Mouse (Mus musculus): Measurements from ENCODE around the gene Tmem202. TPM values are rescaled to one million over a fixed set of nuclear protein-coding genes. Genes with fewer than 3 reads are reported as not detected.

The Tmem202 gene
- total RNA-seq, 2 experiments from 2014 or later: 3.7 to 4.1 TPM

DNA sequence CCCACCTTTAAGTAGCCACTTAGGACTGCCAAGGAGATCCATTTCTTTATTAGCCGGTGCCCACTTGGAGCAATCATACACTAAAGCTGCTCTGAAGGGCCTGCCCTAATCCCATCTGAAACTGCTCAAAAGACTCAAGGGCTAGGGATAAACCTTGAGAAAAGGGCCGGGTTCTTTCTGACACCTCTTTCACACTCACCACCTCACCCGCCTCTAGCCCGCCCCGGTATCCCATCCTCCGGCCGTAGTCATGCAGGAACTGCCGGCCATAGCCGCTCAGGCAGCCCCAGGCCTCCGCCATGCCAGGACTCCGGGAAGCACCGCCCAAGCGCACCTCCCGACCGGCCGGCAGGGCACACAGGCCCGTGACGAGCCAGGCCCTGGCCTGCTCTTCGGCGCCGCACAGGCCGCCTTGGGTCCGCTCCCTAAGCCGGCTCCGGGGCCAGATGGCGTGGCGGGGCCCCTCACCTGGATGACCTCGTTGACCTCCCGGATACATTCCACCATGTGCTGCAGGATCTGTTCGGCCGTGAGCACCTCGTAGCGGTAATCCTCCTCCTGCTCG is 54.1 kb downstream of the Tmem202 start:
- intact Hi-C loops (cut with DNase I): loop anchor here (1.0 to 5.0 kb wide), 6 partner anchors 53 to 449 kb away; partner anchors contain the start of genes Adpgk, Bbs4, Hexa and Neo1
- H3K4me3 ChIP-seq: peak overlapping the region; percentile 90
- H3K27ac ChIP-seq: peak overlapping the region; percentile 80
- peak; percentile 54 to 62 for DNase-seq (ENCODE audit: extremely low spot score in 1 of 2, low spot score in 2 of 2)
- TF ChIP-seq CTCF (IDR thresholded peaks at IDR 0.05): peak; percentile 6

GRCm38 (mm10) chr9:59484760-59485159 is 54.9 kb downstream of the Tmem202 start:
- DNase-seq (ENCODE audit: extremely low spot score in 1 of 2, low spot score in 2 of 2): no peak
- no peak overlapping the region; the same call in 1 of the 2 replicates for H3K27ac ChIP-seq
- intact Hi-C loops (cut with DNase I): loop anchor here (5.0 kb wide), 3 partner anchors 78 to 173 kb away; partner anchors contain the start of genes Bbs4 and Pkm
- no peak for TF ChIP-seq CTCF (IDR thresholded peaks at IDR 0.05)
- H3K4me3 ChIP-seq: peak overlapping the region; percentile 90

GRCm38 (mm10) chr9:59482419-59482818 is 57.2 kb downstream of the Tmem202 start:
- H3K27ac ChIP-seq: no peak overlapping the region
- intact Hi-C loops (cut with DNase I): no loop called here
- no peak overlapping the region for H3K4me3 ChIP-seq
- no peak for DNase-seq (ENCODE audit: extremely low spot score in 1 of 2, low spot score in 2 of 2)
- TF ChIP-seq CTCF (IDR thresholded peaks at IDR 0.05): peak; percentile 58

GRCm38 (mm10) chr9:59476617-59477016 is 63.0 kb downstream of the Tmem202 start:
- intact Hi-C loops (cut with DNase I): no loop called here
- H3K4me3 ChIP-seq: no peak overlapping the region
- no peak for TF ChIP-seq CTCF (IDR thresholded peaks at IDR 0.05)
- no peak for DNase-seq (ENCODE audit: extremely low spot score in 1 of 2, low spot score in 2 of 2)
- H3K27ac ChIP-seq: no peak overlapping the region

- Histone ChIP-seq H3K4me3 (no peak overlapping the region), H3K27ac (no peak overlapping the region)
- intact Hi-C loops (cut with DNase I): no loop called here
- no peak for DNase-seq (ENCODE audit: extremely low spot score in 1 of 2, low spot score in 2 of 2)
- TF ChIP-seq CTCF (IDR thresholded peaks at IDR 0.05): no peak
Observed at GRCm38 (mm10) chr9:59474838-59475237, 64.8 kb downstream of the Tmem202 start.

- no peak for DNase-seq (ENCODE audit: extremely low spot score in 1 of 2, low spot score in 2 of 2)
- Histone ChIP-seq H3K27ac (no peak overlapping the region), H3K4me3 (no peak overlapping the region)
- intact Hi-C loops (cut with DNase I): no loop called here
- TF ChIP-seq CTCF (IDR thresholded peaks at IDR 0.05): no peak
Observed at GRCm38 (mm10) chr9:59473171-59473570, 66.5 kb downstream of the Tmem202 start.

DNA sequence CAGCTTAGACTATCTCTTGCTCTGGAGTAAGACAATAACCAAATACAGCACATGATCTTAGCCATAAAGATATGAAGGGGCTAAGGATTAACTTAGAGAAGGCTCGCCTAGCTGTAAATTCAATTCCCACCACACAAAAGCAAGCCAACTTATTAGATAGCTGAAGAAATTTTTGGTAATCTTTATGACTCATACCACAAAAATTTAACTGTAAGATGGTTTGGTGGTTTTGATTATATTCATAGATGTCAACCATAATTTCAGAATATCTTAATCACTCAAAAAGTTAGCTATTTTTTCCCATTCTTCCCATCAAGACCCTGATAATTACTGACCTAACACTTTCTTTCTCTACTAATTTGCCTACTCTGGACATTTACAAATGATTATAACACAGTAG is 70.2 kb downstream of the Tmem202 start:
- Histone ChIP-seq H3K4me3 (no peak overlapping the region), H3K27ac (no peak overlapping the region)
- DNase-seq (ENCODE audit: extremely low spot score in 1 of 2, low spot score in 2 of 2): no peak
- no peak for TF ChIP-seq CTCF (IDR thresholded peaks at IDR 0.05)
- intact Hi-C loops (cut with DNase I): no loop called here

Other genes starting within 250 kb of the Tmem202 start
- gene Adpgk, start 248.3 kb downstream of the Tmem202 start, total RNA-seq (2021): 10 to 100 TPM; 16.2 to 16.3 TPM
- 10 to 100 TPM; 41.7 to 44.5 TPM for gene Bbs4, start 186.3 kb downstream of the Tmem202 start, total RNA-seq (2021)
- gene Arih1, start 53.2 kb downstream of the Tmem202 start, total RNA-seq (2021): 100 to 1,000 TPM; 118 to 130 TPM
- gene Hexa, start 307 bp downstream of the Tmem202 start, total RNA-seq (2021): 10 to 100 TPM; 49.3 to 53.1 TPM
- 10 to 100 TPM; 28.8 to 30.6 TPM for gene Celf6, start 38.1 kb upstream of the Tmem202 start, total RNA-seq (2021)
- gene Parp6, start 77.4 kb upstream of the Tmem202 start, total RNA-seq (2021): 100 to 1,000 TPM; 144 to 156 TPM
- gene Pkm, start 116.5 kb upstream of the Tmem202 start, total RNA-seq (2021): 1,000 to 10,000 TPM; 1,277 to 1,324 TPM
- gene Gramd2, start 140.3 kb upstream of the Tmem202 start, total RNA-seq (2021): 10 to 100 TPM in 1 of 2 experiments, 1 to 10 TPM in 1; 8.6 to 10.7 TPM
- gene Senp8, start 210.9 kb upstream of the Tmem202 start, total RNA-seq (2021): 1 to 10 TPM; 8.4 to 8.5 TPM
- 10 to 100 TPM; 82.8 to 86.2 TPM for gene Myo9a, start 211.0 kb upstream of the Tmem202 start, total RNA-seq (2021)